Mouse (Mus musculus): ENCODE measurements around the gene Lrrfip1.

GRCm38 (mm10) chr1:91070547-91070946 is 72.0 kb downstream of the Lrrfip1 start:
- TF ChIP-seq POLR2A (IDR thresholded peaks at IDR 0.05; ENCODE audit: extremely low read depth, insufficient read depth, low read length), result no peak
- no peak for TF ChIP-seq CTCF (IDR thresholded peaks at IDR 0.05; ENCODE audit: extremely low read depth, insufficient read depth, low read length)
